Mouse (Mus musculus) midbrain, postnatal 0 days (tissue): Measurements from ENCODE around the gene Camk1g. TPM values are rescaled to one million over a fixed set of nuclear protein-coding genes. Genes with fewer than 3 reads are reported as not detected.

Experiments used
- ATAC-seq: fragments of 200-750 bp; cut with Nextera tagmentation; 2 replicates; pipeline ENCODE4 v1.8.0; 2017; ENCODE audit warnings: moderate number of reproducible peaks, mild to moderate bottlenecking, moderate TSS enrichment, moderate library complexity; ENCODE audit not compliant: low FRiP score
- DNase-seq: peaks from one replicate; pipeline ENCODE4 v3.0.0-alpha.2; 2015; ENCODE audit warnings: low spot score
- H3K27ac ChIP-seq: fragments of 300-500 bp; sonication (generic); 2 replicates; pipeline ENCODE4 v1.5.1; 2014; ENCODE audit warnings: low read depth, mild to moderate bottlenecking, low read length, mixed read lengths
- H3K27me3 ChIP-seq: fragments of 300-500 bp; sonication (generic); 2 replicates; pipeline ENCODE4 v1.6.1; 2014; ENCODE audit warnings: low read length, control low read depth, mixed read lengths; ENCODE audit not compliant: insufficient read depth
- H3K36me3 ChIP-seq: fragments of 300-500 bp; sonication (generic); 2 replicates; pipeline ENCODE4 v1.6.1; 2014; ENCODE audit warnings: low read length, control low read depth, mixed read lengths; ENCODE audit not compliant: insufficient read depth
- H3K4me1 ChIP-seq: fragments of 300-500 bp; sonication (generic); 2 replicates; pipeline ENCODE4 v1.6.1; 2014; ENCODE audit warnings: mild to moderate bottlenecking, control low read depth, antibody characterized with exemption, low read length, mixed read lengths; ENCODE audit not compliant: insufficient read depth
- H3K4me2 ChIP-seq: fragments of 300-500 bp; sonication (generic); 2 replicates; pipeline ENCODE4 v1.6.1; 2014; ENCODE audit warnings: low read depth, mild to moderate bottlenecking, low read length, mixed read lengths; ENCODE audit not compliant: poor library complexity, severe bottlenecking
- H3K4me3 ChIP-seq: fragments of 300-500 bp; sonication (generic); 2 replicates; pipeline ENCODE4 v1.5.1; 2014; ENCODE audit warnings: low read depth, mild to moderate bottlenecking, low read length, moderate library complexity
- H3K9ac ChIP-seq: fragments of 300-500 bp; sonication (generic); replicated peaks from 2 replicates; pipeline ENCODE4 v1.6.1; 2014; ENCODE audit warnings: mild to moderate bottlenecking, low read length, moderate library complexity, mixed read lengths; ENCODE audit not compliant: poor library complexity, severe bottlenecking
- H3K9me3 ChIP-seq: fragments of 300-500 bp; sonication (generic); 2 replicates; pipeline ENCODE4 v1.6.1; 2016; ENCODE audit warnings: low read length, control low read depth
- CTCF ChIP-seq: IDR thresholded peaks from 2 replicates; pipeline ENCODE4 v1.5.1; 2016; ENCODE audit warnings: antibody characterized with exemption, mild to moderate bottlenecking
- WGBS: fragments of 180-500 bp; shearing (Covaris S2); extraction: QIAGEN DNeasy Blood & Tissue Kit; methylation state at CpG from one replicate; pipeline ENCODE4 v1.1.7; 2014; 5-methylcytosine and 5-hydroxymethylcytosine counted together
- polyA plus RNA-seq: library from polyadenylated mRNA; unstranded; fragments of >200 nt; fragmentation: Nextera tagmentation; extraction: Ambion mirVana; gene quantifications from 2 replicates; pipeline ENCODE4 v1.2.1, GENCODE M21; 2015
- total RNA-seq: library from RNA; depleted of rRNA; stranded (reverse); fragments of >200 nt; gene quantifications from 2 replicates; pipeline ENCODE4 v1.2.3, GENCODE M21; 2014

Gene Camk1g
- total and polyA plus RNA-seq, 2 experiments from 2014 or later = 46.6 to 48.1 TPM

- Histone ChIP-seq H3K9me3 (no peaks in the 10 kb centered on the region), H3K36me3 (no peaks in the 10 kb centered on the region), H3K4me1 (no peaks in the 10 kb centered on the region), H3K4me3 (no peak overlapping the region), H3K9ac (no peak overlapping the region), H3K27me3 (no peaks in the 10 kb centered on the region), H3K4me2 (no peak overlapping the region), H3K27ac (no peak overlapping the region)
- ATAC-seq (no peak), DNase-seq (peak; percentile 75)
- WGBS = 76% methylated on average over 6 of the region's 6 CpGs
- TF ChIP-seq CTCF = no peak
Measured at GRCm38 (mm10) chr1:193406059-193406642, 36.1 kb upstream of the Camk1g start.

GRCm38 (mm10) chr1:193401695-193402094 is 31.6 kb upstream of the Camk1g start:
- H3K9me3 ChIP-seq = no peaks in the 10 kb centered on the region
- no peak overlapping the region for H3K9ac ChIP-seq
- H3K4me3 ChIP-seq = no peak overlapping the region
- no peak overlapping the region for H3K4me2 ChIP-seq
- no peaks in the 10 kb centered on the region for H3K36me3 ChIP-seq
- H3K27me3 ChIP-seq = no peaks in the 10 kb centered on the region
- TF ChIP-seq CTCF = peak; percentile 48
- ATAC-seq (no peak), DNase-seq (peak; percentile 58)
- H3K27ac ChIP-seq = no peak overlapping the region
- H3K4me1 ChIP-seq = no peaks in the 10 kb centered on the region
- WGBS = 78% methylated on average over 9 of the region's 9 CpGs

- H3K27ac ChIP-seq = no peak overlapping the region
- no peak overlapping the region for H3K4me2 ChIP-seq
- no peak overlapping the region for H3K4me3 ChIP-seq
- no peak for ATAC-seq
- no peaks in the 10 kb centered on the region for H3K36me3 ChIP-seq
- no peak overlapping the region for H3K9ac ChIP-seq
- no peaks in the 10 kb centered on the region for H3K4me1 ChIP-seq
- no peak for DNase-seq
- no peaks in the 10 kb centered on the region for H3K9me3 ChIP-seq
- no peaks in the 10 kb centered on the region for H3K27me3 ChIP-seq
- no peak for TF ChIP-seq CTCF
- WGBS = 88% methylated on average over 1 of the region's 1 CpGs
Measured at GRCm38 (mm10) chr1:193400348-193400747, 30.2 kb upstream of the Camk1g start.

- Histone ChIP-seq H3K27ac (no peak overlapping the region), H3K4me2 (no peak overlapping the region), H3K9ac (no peak overlapping the region), H3K36me3 (no peaks in the 10 kb centered on the region), H3K27me3 (no peaks in the 10 kb centered on the region), H3K4me1 (no peaks in the 10 kb centered on the region), H3K4me3 (no peak overlapping the region), H3K9me3 (no peaks in the 10 kb centered on the region)
- no peak for ATAC-seq
- 66% methylated on average over 2 of the region's 2 CpGs for WGBS
- TF ChIP-seq CTCF = no peak
- DNase-seq = no peak
Measured at GRCm38 (mm10) chr1:193398728-193399437, 28.8 kb upstream of the Camk1g start.

GRCm38 (mm10) chr1:193397109-193397508 is 27.0 kb upstream of the Camk1g start:
- no peak for ATAC-seq
- DNase-seq = no peak
- H3K4me2 ChIP-seq = no peak overlapping the region
- no peaks in the 10 kb centered on the region for H3K36me3 ChIP-seq
- no peaks in the 10 kb centered on the region for H3K9me3 ChIP-seq
- no peaks in the 10 kb centered on the region for H3K4me1 ChIP-seq
- no peak overlapping the region for H3K27ac ChIP-seq
- no peaks in the 10 kb centered on the region for H3K27me3 ChIP-seq
- no peak for TF ChIP-seq CTCF
- no peak overlapping the region for H3K9ac ChIP-seq
- H3K4me3 ChIP-seq = no peak overlapping the region

- Histone ChIP-seq H3K9ac (no peak overlapping the region), H3K36me3 (no peaks in the 10 kb centered on the region), H3K4me2 (no peak overlapping the region), H3K4me3 (no peak overlapping the region), H3K9me3 (no peaks in the 10 kb centered on the region), H3K27me3 (no peaks in the 10 kb centered on the region), H3K4me1 (no peaks in the 10 kb centered on the region), H3K27ac (no peak overlapping the region)
- DNase-seq (peak; percentile 51), ATAC-seq (no peak)
- peak; percentile 46 for TF ChIP-seq CTCF
- WGBS = 84% methylated on average over 3 of the region's 3 CpGs
Measured at GRCm38 (mm10) chr1:193392266-193392665, 22.2 kb upstream of the Camk1g start.
